8 mouse cellular contexts compared by ENCODE assay signal in genomic region chr16:10542698-10543365, GRCm38 (mm10). TPM values are rescaled to one million over a fixed set of nuclear protein-coding genes. Genes with fewer than 3 reads are reported as not detected.
DNase-seq lines count a peak whose midpoint lies in the region; ATAC-seq lines count a peak whose summit lies in the region.

Gene Dexi (minus strand): TSS chr16:10543054.

- peak within 1 kb of the TSS; percentile 92 for H3K9ac ChIP-seq in hindbrain, embryonic 16.5 days (ENCODE audit: low read depth, low read length)

- DNase-seq in WW6 (ENCODE audit: low read depth, low spot score) = peak; percentile 74
- DNase-seq in cerebellum, postnatal 4 days (ENCODE audit: low spot score in 2 of 2) = peak; percentile 81 to 88
- DNase-seq in gastrocnemius, adult 18-20 months (ENCODE audit: low spot score) = peak; percentile 97
- DNase-seq in left cerebral cortex, adult 18-20 months (ENCODE audit: low spot score in 2 of 2) = peak; percentile 93 to 96
- DNase-seq in right cerebral cortex, adult 18-20 months = peak; percentile 98
- DNase-seq in urinary bladder, postnatal 10 days (ENCODE audit: low spot score) = peak; percentile 71

- H3K27me3 ChIP-seq in hindbrain, embryonic 16.5 days (replicated peaks; ENCODE audit: control insufficient read depth, insufficient read depth, low read length) = no peaks in the 10 kb centered on the region

- H3K79me2 ChIP-seq in macrophage (ENCODE audit: inconsistent target) = peaks cover 11% of the 10 kb centered on the region; the same call in 1 of the 2 replicates

- H3K9me3 ChIP-seq in hindbrain, embryonic 16.5 days (ENCODE audit: control insufficient read depth, low read length) = no peaks in the 10 kb centered on the region

- H3K36me3 ChIP-seq in hindbrain, embryonic 16.5 days (ENCODE audit: control insufficient read depth, insufficient read depth, low read length) = no peaks in the 10 kb centered on the region
- H3K36me3 ChIP-seq in macrophage (ENCODE audit: inconsistent target) = no peaks in the 10 kb centered on the region

- peaks cover 44% of the 10 kb centered on the region for H3K4me1 ChIP-seq in hindbrain, embryonic 16.5 days (ENCODE audit: control insufficient read depth, insufficient read depth, low read depth, low read length)

- under 1% methylated on average over 41 of the region's 61 CpGs for WGBS in hindbrain, embryonic 16.5 days
- WGBS in macrophage (ENCODE audit: missing documents) = under 1% methylated on average over 56 of the region's 61 CpGs

- H3K4me3 ChIP-seq in hindbrain, embryonic 16.5 days (ENCODE audit: low read length) = peak within 1 kb of the TSS; percentile 88
- H3K4me3 ChIP-seq in macrophage (ENCODE audit: inconsistent target) = peak within 1 kb of the TSS; percentile 37

- ATAC-seq in hindbrain, embryonic 16.5 days = peak; percentile 94

- H3K4me2 ChIP-seq in hindbrain, embryonic 16.5 days (ENCODE audit: low read length) = peak within 1 kb of the TSS; percentile 76

- H3K27ac ChIP-seq in hindbrain, embryonic 16.5 days (ENCODE audit: low read depth, low read length) = peak within 1 kb of the TSS; percentile 80
- H3K27ac ChIP-seq in macrophage = no peak within 1 kb of the TSS

RNA-seq across cellular contexts. Expression of gene Dexi, which starts in this region (rescaled TPM):
- 10 to 100 TPM; 48.8 to 50.3 TPM for total RNA-seq in gastrocnemius, adult 18-20 months (2021)
- 8.7 and 16.9 TPM in 2 replicates for polyA plus RNA-seq in hindbrain, embryonic 16.5 days (2015; fragmentation: Nextera tagmentation; extraction: Ambion mirVana)
- 10 to 100 TPM; 64.4 to 69.2 TPM for total RNA-seq in left cerebral cortex, adult 18-20 months (2021)
- total RNA-seq in macrophage (2018; cell fraction: chromatin; rRNA removed) = 10 to 100 TPM in 10 of 26 experiments, 1 to 10 TPM in 16; 3.6 to 25.3 (median 8.2) TPM
- total RNA-seq in macrophage (2018; cell fraction: cytosol; rRNA removed) = 10 to 100 TPM in 11 of 26 experiments, 1 to 10 TPM in 15; 6.2 to 15.5 (median 9.1) TPM
- total RNA-seq in macrophage (2018; cell fraction: nucleus; rRNA removed) = 10 to 100 TPM in 12 of 26 experiments, 1 to 10 TPM in 14; 4.9 to 18.4 (median 9.6) TPM
- polyA plus RNA-seq in macrophage (2018) = 4.4 to 7.5 TPM (median 6.5 TPM) in 3 replicates
